Mouse (Mus musculus): ENCODE measurements around the gene Apaf1. TPM values are rescaled to one million over a fixed set of nuclear protein-coding genes. Genes with fewer than 3 reads are reported as not detected.

Gene Apaf1
- polyA plus RNA-seq, 1 experiment from 2014 or later: 27.5 TPM

Other genes starting within 250 kb of the Apaf1 start
- gene Ikbip, start 170 bp upstream of the Apaf1 start, polyA plus RNA-seq (2016; fragmentation: Nextera tagmentation; extraction: Ambion mirVana): 27.2 and 27.3 TPM in 2 replicates
- gene Slc25a3, start 41.3 kb upstream of the Apaf1 start, polyA plus RNA-seq (2016; fragmentation: Nextera tagmentation; extraction: Ambion mirVana): 415 and 417 TPM in 2 replicates
- 269 and 292 TPM in 2 replicates for gene Tmpo, start 98.5 kb upstream of the Apaf1 start, polyA plus RNA-seq (2016; fragmentation: Nextera tagmentation; extraction: Ambion mirVana)

Data from neural tube, embryonic 12.5 days (tissue).